Mouse (Mus musculus): ENCODE results near the gene Tubb3.
"Not testable (repeated sequence)": the region's sequence is repeated elsewhere in the genome, so short reads cannot be mapped to it uniquely, and the experiment has no call there.

Gene Tubb3

DNA sequence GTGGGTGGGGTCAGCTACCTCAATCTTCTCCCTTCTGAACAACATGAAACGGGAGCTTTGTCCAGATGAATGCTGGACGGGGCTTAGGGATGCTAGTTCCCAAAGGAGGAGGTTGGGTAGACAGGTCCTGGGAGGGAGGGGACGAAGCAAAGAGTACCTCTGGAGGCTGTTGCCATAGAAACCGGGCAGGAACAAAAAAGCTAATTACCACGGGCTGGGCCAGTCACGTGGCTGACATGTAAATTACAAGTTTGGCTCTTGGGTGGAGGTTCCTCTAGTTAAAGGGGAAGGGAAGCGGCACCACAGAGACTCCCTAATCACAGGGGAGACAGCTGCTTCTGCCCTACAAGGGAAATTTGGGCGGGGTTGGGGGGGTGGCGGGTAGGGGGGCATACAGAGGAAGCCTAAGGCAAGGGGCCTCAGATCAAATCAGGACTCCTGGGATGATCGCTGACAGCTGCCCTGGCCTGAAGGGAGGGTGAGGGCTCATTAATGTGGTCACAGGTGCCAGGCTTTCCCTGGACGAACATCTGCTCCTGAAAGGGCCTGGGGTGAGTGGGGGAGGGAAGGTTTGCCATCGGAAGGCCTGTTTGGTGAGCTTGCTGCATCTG lies 1.4 kb downstream of the Tubb3 start:
- no peak for DNase-seq (ENCODE audit: low spot score)

DNA sequence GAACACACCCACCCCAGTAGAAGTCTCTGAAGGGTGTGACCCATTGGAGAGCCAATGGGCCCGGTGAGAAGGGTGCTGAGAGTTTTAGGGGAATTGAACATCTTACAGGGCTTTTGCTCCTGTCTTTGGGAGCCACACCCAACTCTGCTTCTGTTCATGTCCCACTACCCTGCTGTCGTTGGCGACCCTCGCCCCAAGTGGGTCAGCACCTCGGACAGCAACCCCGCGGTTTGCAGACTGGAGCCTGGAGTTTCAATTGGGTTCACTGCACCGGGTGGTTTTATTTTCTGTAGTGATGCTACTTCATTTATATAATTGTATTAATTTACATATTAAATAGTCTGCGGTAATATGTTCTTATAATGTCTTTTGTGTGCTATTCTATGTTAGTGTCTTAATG lies 3.0 kb downstream of the Tubb3 start:
- no peak for DNase-seq (ENCODE audit: low spot score)

DNA sequence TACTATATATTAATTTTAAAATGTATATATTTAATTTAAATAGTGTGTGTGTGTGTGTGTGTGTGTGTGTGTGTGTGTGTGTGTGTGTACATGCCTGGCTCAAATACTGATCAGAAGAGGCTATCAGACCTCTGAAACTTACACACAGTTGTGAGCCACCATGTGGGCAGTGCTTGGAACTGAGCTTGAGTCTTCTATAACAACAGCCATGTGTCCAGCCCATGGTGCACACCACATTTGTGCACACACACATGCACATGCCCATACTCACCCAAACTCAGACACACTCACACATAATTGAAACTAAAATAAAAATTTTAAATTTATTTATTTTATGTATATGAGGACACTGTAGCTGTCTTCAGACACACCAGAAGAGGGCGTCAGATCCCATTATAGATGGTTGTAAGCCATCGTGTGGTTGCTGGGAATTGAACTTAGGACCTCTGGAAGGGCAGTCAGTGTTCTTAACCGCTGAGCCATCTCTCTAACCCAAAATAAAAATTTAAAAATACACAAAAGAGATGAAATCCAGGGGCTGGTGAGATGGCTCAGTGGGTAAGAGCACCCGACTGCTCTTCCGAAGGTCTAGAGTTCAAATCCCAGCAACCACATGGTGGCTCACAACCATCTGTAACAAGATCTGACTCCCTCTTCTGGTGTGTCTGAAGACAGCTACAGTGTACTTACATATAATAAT lies 3.9 kb downstream of the Tubb3 start:
- DNase-seq (ENCODE audit: low spot score): not testable (repeated sequence)

DNA sequence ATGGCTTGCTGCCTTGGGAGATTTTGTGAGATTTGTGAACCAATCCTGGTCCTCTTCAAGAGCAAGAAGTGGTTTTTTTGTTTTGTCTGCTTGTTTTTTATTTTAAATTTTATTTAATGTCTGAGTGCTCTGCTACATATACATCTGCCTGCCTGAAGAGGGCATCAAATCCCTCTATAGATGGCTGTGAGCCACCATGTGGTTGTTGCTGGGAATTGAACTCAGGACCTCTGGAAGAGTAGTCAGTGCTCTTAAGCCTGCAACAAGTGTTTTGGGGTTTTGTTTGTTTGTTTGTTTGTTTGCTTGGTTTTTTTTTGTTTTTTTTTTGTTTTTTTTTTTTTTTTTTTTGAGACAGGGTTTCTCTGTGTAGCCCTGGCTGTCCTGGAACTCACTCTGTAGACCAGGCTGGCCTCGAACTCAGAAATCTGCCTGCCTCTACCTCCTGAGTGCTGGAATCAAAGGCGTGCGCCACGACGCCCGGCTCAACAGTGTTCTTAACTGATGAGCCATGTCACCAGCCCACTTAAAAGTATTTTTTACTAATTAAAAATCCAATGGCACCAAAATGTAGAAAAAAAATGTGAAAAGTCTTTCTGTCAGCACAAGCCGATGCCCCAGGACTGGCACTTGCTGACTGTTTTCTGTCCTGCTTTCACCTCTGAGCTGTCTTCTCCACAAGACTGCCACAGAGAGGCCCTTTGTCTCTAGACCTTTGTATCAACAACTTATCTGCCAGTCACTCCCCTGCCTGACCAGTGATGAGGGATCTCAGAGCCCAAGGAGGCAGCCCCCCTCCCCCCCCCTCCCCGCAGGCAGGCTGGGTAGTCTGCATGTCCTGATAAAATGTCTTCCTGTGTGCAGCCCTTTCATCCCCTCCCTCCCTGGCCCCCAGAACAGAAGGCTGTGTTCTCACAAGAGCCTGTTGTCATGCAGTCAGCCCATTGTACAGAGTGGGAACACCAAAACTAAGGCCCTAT lies 5.0 kb downstream of the Tubb3 start:
- no peak for DNase-seq (ENCODE audit: low spot score)

DNA sequence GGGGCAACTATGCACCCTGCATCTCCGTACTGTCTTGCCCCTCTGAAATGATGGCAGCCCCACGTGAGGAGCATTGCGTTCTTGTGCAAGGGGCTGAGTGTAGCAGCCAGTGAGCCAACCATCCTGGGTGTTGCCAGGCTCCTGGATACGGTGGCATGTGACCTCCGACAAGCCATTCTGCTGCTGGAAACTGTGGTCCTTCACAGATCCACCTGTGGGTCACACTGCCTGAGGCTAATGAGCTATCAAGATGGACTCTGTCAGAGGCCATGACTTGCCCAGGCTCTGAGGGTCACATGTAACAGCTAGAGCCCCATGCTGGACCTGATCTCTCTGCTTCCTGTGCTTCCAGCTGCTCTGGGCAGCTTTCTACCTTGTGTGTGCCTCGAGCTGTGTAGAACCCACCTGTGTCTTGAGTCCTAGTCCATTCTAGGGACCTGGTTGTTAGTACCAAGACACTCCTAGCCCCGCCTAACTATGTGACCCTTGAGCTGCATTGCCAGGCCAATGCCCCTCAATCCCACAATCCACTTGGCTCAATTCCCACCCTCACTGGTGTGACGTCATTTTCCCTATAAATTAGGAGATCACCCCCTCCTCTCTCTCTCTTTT lies 5.8 kb downstream of the Tubb3 start:
- DNase-seq (ENCODE audit: low spot score): no peak

DNA sequence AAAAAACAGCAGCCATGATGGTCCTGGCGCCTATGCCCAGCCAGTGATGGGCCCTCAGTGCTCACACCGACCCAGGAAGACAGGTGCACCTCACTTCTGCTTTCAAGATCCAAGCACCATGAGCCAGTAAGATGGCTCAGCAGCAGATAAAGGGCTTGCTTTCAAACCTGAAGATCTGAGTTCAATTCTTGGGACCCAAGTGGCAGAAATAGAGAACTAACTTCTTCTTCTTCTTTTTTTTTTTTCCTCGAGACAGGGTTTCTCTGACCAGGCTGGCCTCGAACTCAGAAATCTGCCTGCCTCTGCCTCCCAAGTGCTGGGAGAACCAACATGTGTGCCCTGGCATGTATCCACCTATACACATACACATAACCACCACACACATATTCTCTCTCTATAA lies 8.5 kb downstream of the Tubb3 start:
- no peak for DNase-seq (ENCODE audit: low spot score)

DNA sequence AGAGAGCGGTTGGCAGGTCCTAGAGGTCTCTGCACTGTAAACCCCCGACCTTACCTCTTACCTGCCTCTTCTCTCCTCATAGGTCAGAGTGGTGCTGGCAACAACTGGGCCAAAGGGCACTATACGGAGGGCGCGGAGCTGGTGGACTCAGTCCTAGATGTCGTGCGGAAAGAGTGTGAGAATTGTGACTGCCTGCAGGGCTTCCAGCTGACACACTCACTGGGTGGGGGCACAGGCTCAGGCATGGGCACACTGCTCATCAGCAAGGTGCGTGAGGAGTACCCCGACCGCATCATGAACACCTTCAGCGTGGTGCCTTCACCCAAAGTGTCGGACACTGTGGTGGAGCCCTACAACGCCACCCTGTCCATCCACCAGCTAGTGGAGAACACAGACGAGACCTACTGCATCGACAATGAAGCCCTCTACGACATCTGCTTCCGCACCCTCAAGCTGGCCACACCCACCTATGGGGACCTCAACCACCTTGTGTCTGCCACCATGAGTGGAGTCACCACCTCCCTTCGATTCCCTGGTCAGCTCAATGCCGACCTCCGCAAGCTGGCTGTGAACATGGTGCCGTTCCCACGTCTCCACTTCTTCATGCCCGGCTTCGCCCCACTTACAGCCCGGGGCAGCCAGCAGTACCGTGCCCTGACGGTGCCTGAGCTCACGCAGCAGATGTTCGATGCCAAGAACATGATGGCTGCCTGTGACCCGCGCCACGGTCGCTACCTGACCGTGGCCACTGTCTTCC lies 9.5 kb downstream of the Tubb3 start:
- DNase-seq (ENCODE audit: low spot score): no peak

DNA sequence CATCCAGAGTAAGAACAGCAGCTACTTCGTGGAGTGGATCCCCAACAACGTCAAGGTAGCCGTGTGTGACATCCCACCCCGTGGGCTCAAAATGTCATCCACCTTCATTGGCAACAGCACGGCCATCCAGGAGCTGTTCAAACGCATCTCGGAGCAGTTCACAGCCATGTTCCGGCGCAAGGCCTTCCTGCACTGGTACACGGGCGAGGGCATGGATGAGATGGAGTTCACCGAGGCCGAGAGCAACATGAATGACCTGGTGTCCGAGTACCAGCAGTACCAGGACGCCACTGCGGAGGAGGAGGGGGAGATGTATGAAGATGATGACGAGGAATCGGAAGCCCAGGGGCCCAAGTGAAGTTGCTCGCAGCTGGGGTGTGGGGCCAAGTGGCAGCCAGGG lies 10.1 kb downstream of the Tubb3 start:
- DNase-seq (ENCODE audit: low spot score): no peak

DNA sequence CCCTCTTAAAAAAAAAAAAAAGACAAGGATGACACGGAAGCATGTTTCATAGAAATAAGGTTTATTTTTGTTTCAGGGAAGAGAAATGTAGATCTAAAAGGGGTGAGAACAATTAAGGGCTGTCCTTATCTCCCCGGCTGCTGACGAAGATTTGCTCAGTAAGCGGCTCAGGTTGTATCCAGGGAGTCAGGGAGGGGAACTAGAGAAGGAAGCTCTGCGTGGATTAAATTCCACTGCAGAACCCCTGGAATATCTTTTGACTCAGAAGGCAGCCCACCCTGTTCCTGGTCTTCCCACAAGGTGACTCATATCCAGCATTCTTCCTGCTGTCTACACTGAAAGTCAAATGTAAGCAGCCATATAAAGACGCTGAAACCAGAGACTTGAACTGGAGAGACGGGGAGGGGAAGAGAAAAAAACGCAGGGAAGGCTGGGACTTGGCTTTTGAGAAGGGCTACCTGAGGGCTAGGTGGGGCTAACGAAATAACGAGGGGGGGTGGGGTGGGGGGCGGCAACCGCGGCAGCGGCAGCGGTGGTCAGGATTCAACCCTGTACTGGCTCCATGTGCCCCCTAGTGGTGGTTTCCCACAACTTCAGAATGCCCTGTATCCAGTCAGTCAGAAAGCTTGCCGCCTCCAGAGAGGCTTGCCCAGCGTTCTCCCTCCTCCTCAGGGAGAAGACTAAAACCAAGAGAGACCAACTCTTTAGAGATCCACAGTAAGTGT lies 11.0 kb downstream of the Tubb3 start:
- peak; percentile 68 for DNase-seq (ENCODE audit: low spot score)

DNA sequence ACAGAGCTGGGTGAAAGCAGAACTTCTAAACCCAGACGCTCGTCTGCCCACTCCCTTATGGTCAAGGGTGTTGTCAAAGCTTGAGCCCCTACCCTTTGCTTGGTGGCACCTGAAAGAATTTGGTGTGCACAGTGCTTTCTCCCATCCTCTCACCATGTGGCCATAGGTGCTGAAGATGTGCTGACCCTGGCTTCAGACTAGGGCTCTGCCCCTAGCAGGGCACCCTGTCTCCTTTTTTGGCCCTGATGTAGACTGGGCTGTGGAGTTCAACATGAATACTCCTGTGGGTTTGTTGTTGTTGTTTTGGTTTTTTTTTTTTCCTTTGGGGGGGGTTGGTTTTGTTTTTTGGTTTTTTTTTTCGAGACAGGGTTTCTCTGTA lies 11.5 kb downstream of the Tubb3 start:
- DNase-seq (ENCODE audit: low spot score): no peak

DNA sequence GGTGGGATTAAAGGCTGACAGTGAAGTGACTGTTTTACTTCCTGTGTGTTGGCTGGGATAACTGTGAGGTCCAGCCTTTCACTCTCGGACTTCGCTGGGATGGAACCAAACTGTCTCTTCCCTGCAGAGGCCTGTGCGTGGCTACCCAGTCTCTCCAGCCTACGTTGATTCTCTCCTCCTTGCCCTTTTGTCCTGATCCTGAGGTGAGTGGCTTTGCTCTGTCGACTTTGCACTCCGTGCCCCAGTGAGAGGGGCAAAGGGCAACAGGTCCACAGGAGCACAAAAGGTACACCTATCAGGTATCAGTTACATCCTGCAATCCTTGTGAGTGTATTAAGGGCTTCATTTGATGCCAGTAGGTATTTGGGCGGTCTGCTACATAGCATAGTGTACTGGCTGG lies 12.2 kb downstream of the Tubb3 start, which contains the start of gene Def8:
Def8 (plus strand) TSS at position 87 of the 400 bp plus-strand sequence.
- DNase-seq (ENCODE audit: low spot score): no peak

DNA sequence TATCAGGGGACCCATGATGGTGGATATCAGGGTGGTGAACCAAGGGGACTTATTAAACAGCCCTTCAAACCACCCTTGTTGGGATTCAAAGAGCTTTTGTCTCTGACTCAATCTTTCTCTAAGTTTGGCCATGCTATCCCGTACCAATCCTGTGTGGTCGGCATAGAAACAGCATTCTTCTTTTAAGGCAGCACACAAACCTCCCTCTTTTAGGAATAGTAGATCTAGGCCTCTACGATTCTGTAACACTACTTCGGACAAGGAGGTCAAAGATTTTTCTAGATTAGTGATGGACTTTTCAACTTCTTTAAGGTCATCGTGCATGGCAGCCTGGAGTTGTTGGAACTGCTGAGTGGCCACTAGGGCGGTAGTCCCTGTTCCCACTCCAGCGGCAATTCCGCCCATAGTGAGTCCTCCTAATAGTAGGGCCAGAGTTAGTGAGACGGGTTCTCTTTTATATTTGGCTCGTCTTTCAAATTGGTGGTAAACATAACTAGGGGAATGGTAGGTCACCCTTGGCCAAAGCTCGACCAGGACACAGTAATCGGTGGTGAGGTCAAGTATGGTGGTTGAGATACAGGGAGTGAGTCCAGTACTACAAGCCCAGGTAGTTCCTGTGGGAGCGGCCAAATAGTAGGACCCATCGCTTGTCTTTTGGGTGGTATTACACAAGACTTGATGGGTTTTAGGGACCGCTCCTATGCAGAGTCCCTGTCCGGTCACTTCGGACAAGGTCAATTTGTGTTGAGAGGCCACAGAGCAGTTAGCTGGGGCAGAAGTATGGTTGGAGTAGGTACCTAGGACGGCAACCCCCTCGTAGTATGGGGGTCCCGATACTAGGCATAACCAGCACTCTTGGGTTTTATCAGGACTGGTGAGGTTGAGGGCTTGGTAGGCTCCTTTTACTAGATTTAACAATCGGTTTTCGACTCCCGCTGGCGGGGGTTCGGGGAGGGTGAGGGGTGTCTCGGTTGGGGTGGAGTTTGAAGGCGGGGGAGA lies 15.6 kb downstream of the Tubb3 start:
- DNase-seq (ENCODE audit: low spot score): no peak

DNA sequence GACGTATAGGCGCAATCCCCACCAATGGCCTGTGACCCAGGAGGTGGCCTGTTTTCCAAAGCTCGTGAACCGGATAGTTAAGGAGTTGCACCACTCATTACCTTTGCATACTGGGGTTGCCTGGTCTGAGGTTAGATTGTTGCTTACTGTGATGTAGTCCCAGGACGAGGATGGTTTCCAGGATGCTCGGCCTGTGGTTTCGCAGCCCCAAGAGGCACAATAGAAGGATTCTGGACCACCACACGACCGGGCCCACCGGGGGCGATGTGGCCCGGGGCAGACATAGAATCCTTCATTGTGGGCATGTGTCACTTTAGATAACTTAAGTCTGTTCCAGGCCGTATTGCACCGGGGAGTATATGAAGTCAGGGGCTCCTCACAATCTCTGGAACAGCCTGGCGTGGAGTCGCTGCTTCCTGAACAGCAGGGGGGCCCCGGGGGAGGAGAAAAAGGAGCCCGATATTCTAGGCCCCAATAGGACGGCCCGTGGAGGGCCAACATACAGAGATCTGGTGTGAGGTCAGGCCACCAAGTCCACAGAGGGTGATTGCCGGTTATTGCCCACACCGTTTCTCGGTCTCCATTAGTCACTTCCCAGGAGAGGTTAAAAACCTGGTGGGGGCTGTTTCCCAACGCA lies 16.5 kb downstream of the Tubb3 start:
- DNase-seq (ENCODE audit: low spot score): no peak

DNA sequence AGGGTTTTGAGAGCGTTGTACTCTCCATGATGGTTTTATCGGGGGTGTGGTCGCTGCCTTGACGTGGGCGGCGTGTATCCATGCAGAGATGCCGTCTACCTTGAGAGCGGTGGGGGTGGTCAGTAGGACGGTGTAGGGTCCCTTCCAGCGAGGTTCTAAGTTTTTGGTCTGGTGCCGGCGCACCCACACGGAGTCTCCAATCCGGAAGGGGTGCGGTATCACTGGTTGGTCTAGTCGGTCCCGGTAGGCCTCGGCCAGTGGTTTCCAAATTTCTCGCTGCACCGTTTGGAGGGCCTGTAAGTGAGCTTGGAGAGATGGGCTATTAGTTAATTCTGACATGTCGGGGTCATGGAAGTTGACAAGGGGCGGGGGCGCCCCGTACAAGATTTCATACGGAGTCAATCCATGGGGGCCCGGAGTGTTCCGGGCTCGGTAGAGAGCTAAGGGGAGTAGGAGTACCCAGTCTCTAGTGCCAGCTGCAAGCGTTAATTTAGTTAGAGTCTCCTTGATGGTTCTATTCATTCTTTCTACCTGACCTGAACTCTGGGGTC lies 17.2 kb downstream of the Tubb3 start:
- DNase-seq (ENCODE audit: low spot score): no peak

DNA sequence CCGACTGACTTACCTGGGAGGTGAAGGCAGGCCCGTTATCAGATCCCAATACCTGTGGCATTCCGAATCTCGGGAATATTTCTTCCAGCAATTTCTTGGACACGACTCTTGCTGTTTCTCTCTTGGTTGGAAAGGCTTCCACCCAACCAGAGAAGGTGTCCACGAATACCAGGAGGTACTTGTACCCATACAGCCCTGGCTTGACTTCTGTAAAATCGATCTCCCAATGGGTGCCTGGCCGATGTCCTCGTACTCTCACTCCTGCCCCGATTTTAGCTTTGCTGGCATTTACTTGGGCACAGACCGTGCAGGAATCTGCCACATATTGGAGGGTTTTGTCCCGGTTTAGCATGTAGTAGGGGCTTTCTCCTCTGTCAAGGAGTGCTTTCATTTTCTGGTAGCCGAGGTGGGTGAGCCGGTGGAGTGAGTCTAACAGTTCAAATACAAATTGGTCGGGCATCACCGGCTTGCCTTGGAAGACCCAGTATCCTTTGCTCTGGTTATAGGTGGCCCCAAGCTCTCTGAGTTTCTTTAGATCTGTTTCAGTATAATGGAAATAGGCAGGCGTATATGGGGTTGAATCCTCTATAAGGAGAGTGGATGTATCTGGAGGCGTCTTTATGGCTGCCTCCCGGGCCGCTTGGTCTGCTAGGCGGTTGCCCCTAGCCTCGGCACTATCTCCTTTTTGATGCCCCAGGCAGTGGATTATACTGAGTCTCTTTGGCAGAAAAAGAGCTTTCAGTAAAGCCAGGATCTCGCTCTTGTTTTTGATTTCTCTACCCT lies 17.9 kb downstream of the Tubb3 start:
- no peak for DNase-seq (ENCODE audit: low spot score)

DNA sequence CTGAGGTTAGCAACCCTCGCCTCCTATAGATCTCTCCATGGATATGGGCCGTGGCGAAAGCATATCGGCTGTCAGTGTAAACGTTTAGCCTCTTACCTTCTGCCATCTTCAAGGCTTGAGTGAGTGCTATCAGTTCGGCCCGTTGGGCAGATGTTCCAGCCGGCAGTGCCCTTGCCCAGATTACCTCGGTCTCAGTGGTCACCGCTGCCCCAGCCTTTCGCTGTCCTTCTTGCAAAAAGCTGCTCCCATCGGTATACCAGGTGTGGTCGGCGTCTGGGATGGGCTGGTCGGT lies 18.4 kb downstream of the Tubb3 start:
- DNase-seq (ENCODE audit: low spot score): not testable (repeated sequence)

DNA sequence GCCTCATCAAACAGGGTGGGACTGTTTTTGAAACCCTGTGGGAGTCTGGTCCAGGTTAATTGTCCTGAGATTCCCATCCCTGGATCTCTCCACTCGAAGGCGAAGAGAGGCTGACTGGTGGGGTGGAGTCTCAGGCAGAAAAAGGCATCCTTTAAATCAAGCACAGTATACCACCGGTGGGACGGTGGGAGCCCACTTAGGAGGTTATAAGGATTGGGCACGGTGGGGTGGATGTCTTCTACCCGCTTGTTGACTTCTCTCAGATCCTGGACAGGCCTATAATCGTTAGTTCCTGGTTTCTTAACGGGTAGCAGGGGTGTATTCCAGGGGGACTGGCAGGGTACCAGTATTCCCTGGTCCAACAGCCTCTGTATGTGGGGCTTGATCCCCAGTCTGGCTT lies 19.7 kb downstream of the Tubb3 start:
- DNase-seq (ENCODE audit: low spot score): not testable (repeated sequence)

DNA sequence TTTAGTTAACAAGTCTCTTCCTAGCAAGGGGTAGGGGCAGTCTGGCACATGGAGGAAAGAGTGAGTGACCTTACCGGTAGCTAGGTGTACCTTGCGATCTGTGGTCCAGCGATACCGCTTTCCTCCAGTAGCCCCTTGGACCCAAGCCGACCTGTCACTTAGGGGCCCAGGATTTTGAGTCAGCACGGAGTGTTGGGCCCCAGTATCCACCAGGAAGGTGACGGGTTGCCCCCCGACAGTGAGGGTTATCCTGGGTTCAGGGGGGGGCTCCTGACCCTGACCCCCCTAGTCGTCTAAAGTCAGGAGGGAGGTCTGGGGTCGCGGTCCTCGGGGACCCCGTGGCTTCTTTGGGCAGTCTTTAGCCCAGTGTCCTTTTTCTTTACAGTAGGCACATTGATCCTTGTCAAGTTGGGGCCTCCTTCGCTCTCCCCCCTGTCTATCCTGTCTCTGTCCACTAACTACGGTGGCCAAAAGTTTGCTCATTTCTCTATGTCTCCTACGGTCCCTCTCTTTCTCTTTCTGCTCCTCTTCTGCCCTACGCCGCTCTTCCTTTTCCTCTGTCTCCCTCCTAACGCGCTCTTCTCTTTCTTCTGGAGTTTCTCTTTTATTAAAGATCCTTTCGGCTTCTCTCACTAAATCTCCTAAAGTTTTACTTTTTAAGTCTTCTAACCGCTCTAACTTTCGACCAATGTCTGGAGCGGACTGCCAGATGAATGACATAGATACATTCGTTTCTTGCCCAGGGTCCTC lies 20.6 kb downstream of the Tubb3 start:
- DNase-seq (ENCODE audit: low spot score): no peak

Data from c-Kit-positive CD71-positive TER-119-positive erythroid progenitor cells, embryonic 14.5 days (primary cell).